Mouse (Mus musculus): ENCODE measurements around the gene Odf4.
"Not testable (repeated sequence)": the region's sequence is repeated elsewhere in the genome, so short reads cannot be mapped to it uniquely, and the experiment has no call there.

The Odf4 gene

GRCm38 (mm10) chr11:68926981-68927380, at the start of gene Odf4:
Gene Odf4, minus strand, starts transcription at chr11:68927081.
- DNase-seq (ENCODE audit: low read depth, low spot score), result no peak

- no peak for DNase-seq (ENCODE audit: low read depth, low spot score)
Measured at GRCm38 (mm10) chr11:68975601-68976000, 48.7 kb upstream of the Odf4 start.

DNA sequence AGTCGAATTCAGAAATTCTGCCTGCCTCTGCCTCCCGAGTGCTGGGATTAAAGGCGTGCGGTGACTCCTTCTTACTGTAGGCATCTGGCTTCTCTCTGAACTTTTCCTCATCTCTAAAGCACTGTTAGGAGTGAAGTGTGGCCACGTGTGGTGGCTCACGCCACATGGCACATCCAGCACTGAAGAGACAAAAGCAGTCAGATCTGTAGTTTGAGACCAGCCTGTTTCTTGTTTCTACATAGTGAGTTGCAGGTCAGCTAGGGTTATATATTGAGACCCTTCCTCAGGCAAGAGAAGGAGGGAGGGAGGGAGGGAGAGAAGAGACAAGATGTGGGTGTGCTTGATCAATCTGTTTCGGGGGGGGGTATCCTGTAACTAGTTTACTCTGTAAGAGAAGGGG, 48.2 kb upstream of the Odf4 start, which contains the start of gene Rangrf:
Gene Rangrf (minus strand): TSS at position 101 of the 400 bp plus-strand sequence.
- no peak for DNase-seq (ENCODE audit: low read depth, low spot score)

- DNase-seq (ENCODE audit: low read depth, low spot score), result no peak
Measured at GRCm38 (mm10) chr11:68974059-68974450, 47.2 kb upstream of the Odf4 start.

DNA sequence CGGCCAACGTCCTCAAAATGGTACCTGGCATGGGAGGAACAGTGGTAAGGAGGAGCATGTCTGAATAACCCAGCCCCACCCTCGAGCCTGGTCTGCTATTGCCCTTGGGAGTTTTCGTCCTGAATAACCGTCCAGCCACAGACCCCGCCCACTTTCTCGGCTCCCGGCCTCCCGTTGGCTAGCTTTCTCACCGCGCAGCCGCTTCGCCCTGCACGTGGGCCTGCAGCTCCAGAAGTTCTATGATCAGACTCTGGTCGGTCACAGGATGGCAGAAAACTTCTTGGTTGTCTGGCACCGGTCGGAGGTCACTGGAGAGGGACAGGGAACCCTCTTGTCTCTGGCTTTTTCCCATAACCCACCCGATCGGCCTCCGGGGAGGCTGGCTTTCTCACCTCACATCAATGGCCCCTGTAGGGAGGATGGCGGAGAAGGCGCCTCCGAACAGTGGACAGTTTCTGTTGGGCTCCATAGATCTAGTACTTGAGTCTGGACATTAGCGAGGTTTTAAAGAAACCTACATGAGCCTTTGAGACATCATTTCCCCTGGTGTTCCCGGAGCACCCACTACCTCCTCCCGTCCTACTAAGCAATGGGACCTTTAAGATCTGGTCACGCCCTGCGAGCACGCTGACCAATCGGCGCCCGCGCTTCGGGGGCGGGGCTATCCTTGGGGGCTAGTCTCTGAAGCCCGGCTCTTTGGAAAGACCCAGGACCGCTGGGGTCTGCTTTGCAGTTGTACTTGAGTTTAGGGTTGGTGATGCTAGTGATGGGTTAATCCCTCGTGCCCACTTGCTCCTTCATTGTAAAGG, 46.6 kb upstream of the Odf4 start:
- DNase-seq (ENCODE audit: low read depth, low spot score), result peak; percentile 94

- no peak for DNase-seq (ENCODE audit: low read depth, low spot score)
Measured at GRCm38 (mm10) chr11:68970232-68970631, 43.4 kb upstream of the Odf4 start.

GRCm38 (mm10) chr11:68968752-68969151, 41.9 kb upstream of the Odf4 start:
- no peak for DNase-seq (ENCODE audit: low read depth, low spot score)

- peak; percentile 88 for DNase-seq (ENCODE audit: low read depth, low spot score)
Measured at GRCm38 (mm10) chr11:68967337-68968282, 40.7 kb upstream of the Odf4 start, which contains the start of gene Slc25a35. Gene Slc25a35, plus strand, starts transcription at chr11:68968131.

GRCm38 (mm10) chr11:68966554-68966953, 39.7 kb upstream of the Odf4 start:
- no peak for DNase-seq (ENCODE audit: low read depth, low spot score)

DNA sequence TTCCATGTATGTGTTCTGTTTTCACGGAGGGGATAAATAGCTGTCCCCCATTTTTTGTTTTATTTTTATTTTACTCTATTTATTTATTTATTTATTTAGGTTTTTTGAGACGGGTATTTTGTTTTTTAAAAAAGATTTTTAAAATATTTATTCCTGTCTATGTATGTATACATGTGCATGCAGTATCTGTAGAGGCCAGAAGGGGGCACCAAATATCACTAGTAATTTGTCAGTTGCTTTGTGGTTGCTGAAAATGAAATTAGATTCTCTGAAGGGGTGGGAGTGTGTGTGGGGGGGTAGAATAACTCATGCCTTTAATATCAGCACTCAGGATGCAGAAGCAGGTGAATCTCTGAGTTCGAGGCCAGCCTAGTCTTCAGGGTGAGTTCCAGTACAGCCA, 39.0 kb upstream of the Odf4 start:
- peak; percentile 55 for DNase-seq (ENCODE audit: low read depth, low spot score)

GRCm38 (mm10) chr11:68965050-68965449, 38.2 kb upstream of the Odf4 start:
- no peak for DNase-seq (ENCODE audit: low read depth, low spot score)

- DNase-seq (ENCODE audit: low read depth, low spot score), result no peak
Measured at GRCm38 (mm10) chr11:68963405-68963804, 36.5 kb upstream of the Odf4 start.

DNA sequence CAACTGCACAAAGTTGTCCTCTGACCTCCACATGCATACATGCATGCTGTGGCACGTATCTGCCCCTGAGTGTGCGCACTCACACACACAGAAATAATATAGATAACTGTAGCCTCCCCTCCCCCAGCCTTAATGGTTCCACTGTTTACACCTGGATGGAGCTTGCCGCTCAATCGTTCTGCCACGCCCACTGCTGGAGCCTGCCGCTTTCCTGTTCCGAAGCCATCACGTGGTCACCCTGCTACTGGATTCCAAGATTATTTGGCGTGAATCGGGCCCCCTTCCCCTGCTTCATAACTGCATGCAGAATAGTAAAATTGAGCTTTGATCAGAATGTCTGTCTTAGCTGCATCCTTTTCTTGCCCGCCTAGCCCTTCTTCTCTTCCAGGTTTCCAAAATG, 35.3 kb upstream of the Odf4 start:
- not testable (repeated sequence) for DNase-seq (ENCODE audit: low read depth, low spot score)

- no peak for DNase-seq (ENCODE audit: low read depth, low spot score)
Measured at GRCm38 (mm10) chr11:68961596-68961995, 34.7 kb upstream of the Odf4 start.

DNA sequence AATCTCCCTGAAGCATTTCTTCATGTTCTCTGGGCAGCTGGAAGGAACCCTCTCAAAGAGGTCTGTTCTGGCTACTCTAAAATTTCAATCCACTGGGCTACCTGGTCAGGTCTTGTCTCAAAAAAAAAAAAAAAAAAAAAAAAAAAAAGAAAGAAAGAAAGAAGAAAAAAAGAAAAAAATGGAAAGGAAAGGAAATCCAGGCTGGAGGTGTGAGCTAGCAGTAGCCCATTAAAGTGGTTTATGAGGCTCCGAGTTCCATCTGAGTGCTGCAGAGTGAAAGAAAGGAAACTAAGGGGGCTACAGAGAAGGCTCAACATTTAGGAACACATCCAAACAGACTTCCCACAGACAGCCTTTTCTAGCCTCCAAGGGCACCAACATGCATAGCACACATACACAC, 31.1 kb upstream of the Odf4 start:
- no peak for DNase-seq (ENCODE audit: low read depth, low spot score)

- no peak for DNase-seq (ENCODE audit: low read depth, low spot score)
Measured at GRCm38 (mm10) chr11:68957308-68957707, 30.4 kb upstream of the Odf4 start, which contains the start of gene Arhgef15. Gene Arhgef15, minus strand, starts transcription at chr11:68957480.

- no peak for DNase-seq (ENCODE audit: low read depth, low spot score)
Measured at GRCm38 (mm10) chr11:68956697-68957096, 29.8 kb upstream of the Odf4 start.

- no peak for DNase-seq (ENCODE audit: low read depth, low spot score)
Measured at GRCm38 (mm10) chr11:68956107-68956506, 29.2 kb upstream of the Odf4 start.

GRCm38 (mm10) chr11:68955473-68955872, 28.6 kb upstream of the Odf4 start:
- no peak for DNase-seq (ENCODE audit: low read depth, low spot score)

- no peak for DNase-seq (ENCODE audit: low read depth, low spot score)
Measured at GRCm38 (mm10) chr11:68954408-68954807, 27.5 kb upstream of the Odf4 start.

DNA sequence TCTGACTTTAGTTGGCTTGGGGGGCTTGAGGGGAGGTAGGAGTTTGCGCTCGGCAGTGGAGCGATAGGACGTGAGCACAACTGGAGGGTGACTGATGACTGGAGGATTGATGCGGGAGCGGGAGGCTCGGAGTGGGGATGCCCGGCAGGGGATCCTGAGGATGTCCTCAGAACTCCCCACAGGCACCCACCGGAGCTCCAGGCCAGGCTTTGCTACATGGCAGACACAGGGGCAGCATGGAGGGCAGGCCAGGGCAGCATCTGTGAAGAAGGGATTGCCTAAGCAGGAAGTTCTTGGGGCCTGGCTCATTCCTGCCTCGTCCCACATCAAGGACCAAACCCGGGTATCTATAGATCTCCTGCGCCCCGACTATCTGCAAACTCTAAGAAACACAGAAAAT, 27.0 kb upstream of the Odf4 start:
- no peak for DNase-seq (ENCODE audit: low read depth, low spot score)

- DNase-seq (ENCODE audit: low read depth, low spot score), result peak; percentile 58
Measured at GRCm38 (mm10) chr11:68947542-68947993, 20.7 kb upstream of the Odf4 start.
